Mouse (Mus musculus) MEL (cell line): ENCODE data around the gene Med12l. TPM values are rescaled to one million over a fixed set of nuclear protein-coding genes. Genes with fewer than 3 reads are reported as not detected.

Experiments used
- DNase-seq: peaks from one replicate; pipeline ENCODE4 v3.0.0; 2011; ENCODE audit warnings: low read depth, low spot score
- H3K27ac ChIP-seq: 2 replicates; pipeline ENCODE4 v1.5.1; 2012; ENCODE audit warnings: low read depth, mild to moderate bottlenecking, control low read depth, low read length, moderate library complexity; ENCODE audit not compliant: control insufficient read depth
- H3K27me3 ChIP-seq, 2 experiments: fragments of 150-350 bp in 1 of 2; sonication (generic) in 1 of 2; 2 replicates each; pipeline ENCODE4 v1.6.1; 2012; ENCODE audit warnings: low read length in 2 of 2, mild to moderate bottlenecking in 2 of 2, improper control_type of control experiment in 1 of 2, moderate library complexity in 1 of 2; ENCODE audit not compliant: insufficient read depth in 2 of 2, control insufficient read depth in 1 of 2
- H3K36me3 ChIP-seq, 2 experiments: 2 replicates each; pipeline ENCODE4 v1.6.1; 2012 to 2014; ENCODE audit warnings: low read length in 2 of 2, improper control_type of control experiment in 1 of 2, inconsistent platforms in 1 of 2, mild to moderate bottlenecking in 1 of 2; ENCODE audit not compliant: insufficient read depth in 2 of 2, control insufficient read depth in 1 of 2
- H3K4me1 ChIP-seq, 2 experiments: fragments of 150-350 bp in 1 of 2; sonication (generic) in 1 of 2; 2 replicates each; pipeline ENCODE4 v1.6.1; 2012; ENCODE audit warnings: low read length in 2 of 2, improper control_type of control experiment in 1 of 2, mild to moderate bottlenecking in 1 of 2; ENCODE audit not compliant: insufficient read depth in 2 of 2, control insufficient read depth in 1 of 2
- H3K4me3 ChIP-seq, 2 experiments: fragments of 150-350 bp in 1 of 2; sonication (generic) in 1 of 2; 2 replicates each; pipeline ENCODE4 v1.5.1; 2012; ENCODE audit warnings: low read depth in 2 of 2, low read length in 2 of 2, mild to moderate bottlenecking in 2 of 2, moderate library complexity in 2 of 2, control low read depth in 1 of 2, improper control_type of control experiment in 1 of 2; ENCODE audit not compliant: control insufficient read depth in 1 of 2, insufficient read depth in 1 of 2
- H3K79me2 ChIP-seq: 2 replicates; pipeline ENCODE4 v1.6.1; 2012; ENCODE audit warnings: mild to moderate bottlenecking, low read length, moderate library complexity; ENCODE audit not compliant: control insufficient read depth, poor library complexity, insufficient read depth
- H3K9ac ChIP-seq: 2 replicates; pipeline ENCODE4 v1.6.1; 2012; ENCODE audit warnings: low read depth, mild to moderate bottlenecking, control low read depth, low read length, moderate library complexity; ENCODE audit not compliant: control insufficient read depth, poor library complexity, severe bottlenecking
- H3K9me3 ChIP-seq: fragments of 150-350 bp; sonication (generic); replicated peaks from 2 replicates; pipeline ENCODE4 v1.6.1; 2012; ENCODE audit warnings: mild to moderate bottlenecking, low read length, improper control_type of control experiment, moderate library complexity; ENCODE audit not compliant: insufficient read depth
- CHD1 ChIP-seq: IDR thresholded peaks from 2 replicates; pipeline ENCODE4 v1.6.1; 2012; ENCODE audit warnings: low read depth, mild to moderate bottlenecking, inconsistent platforms, low read length, improper control_type of control experiment
- CHD2 ChIP-seq: IDR thresholded peaks from 2 replicates; pipeline ENCODE4 v1.6.1; 2011; ENCODE audit warnings: low read length, improper control_type of control experiment
- CTCF ChIP-seq, 3 experiments: IDR thresholded peaks in 2 of 3; conservative IDR thresholded peaks in 1 of 3; 2 replicates each; pipeline ENCODE4 v1.5.1; 2011 to 2012; ENCODE audit warnings: low read length in 3 of 3, low read depth in 2 of 3, mild to moderate bottlenecking in 2 of 3, improper control_type of control experiment in 1 of 3, inconsistent platforms in 1 of 3, mixed read lengths in 1 of 3, moderate library complexity in 1 of 3; ENCODE audit not compliant: control insufficient read depth in 1 of 3, insufficient read depth in 1 of 3, poor library complexity in 1 of 3, severe bottlenecking in 1 of 3
- ELF1 ChIP-seq: IDR thresholded peaks from 2 replicates; pipeline ENCODE4 v1.6.1; 2014; ENCODE audit warnings: low read depth, mild to moderate bottlenecking, inconsistent platforms, low read length, improper control_type of control experiment, moderate library complexity
- EP300 ChIP-seq, 2 experiments: IDR thresholded peaks; 2 replicates each; pipeline ENCODE4 v1.6.1; 2011; ENCODE audit warnings: improper control_type of control experiment in 2 of 2, low read length in 2 of 2, low read depth in 1 of 2, mild to moderate bottlenecking in 1 of 2
- JUND ChIP-seq: IDR thresholded peaks from 2 replicates; pipeline ENCODE4 v1.6.1; 2011; ENCODE audit warnings: low read depth, mild to moderate bottlenecking, improper control_type of control experiment, low read length
- MAFK ChIP-seq: IDR thresholded peaks from 2 replicates; pipeline ENCODE4 v1.6.1; 2011; ENCODE audit warnings: low read depth, mild to moderate bottlenecking, low read length, improper control_type of control experiment, borderline replicate concordance
- MAX ChIP-seq: IDR thresholded peaks from 2 replicates; pipeline ENCODE4 v1.6.1; 2011; ENCODE audit warnings: low read length, improper control_type of control experiment
- MEF2A ChIP-seq: IDR thresholded peaks from 2 replicates; pipeline ENCODE4 v1.6.1; 2014; ENCODE audit warnings: low read depth, mild to moderate bottlenecking, inconsistent platforms, low read length, improper control_type of control experiment; ENCODE audit not compliant: poor library complexity, insufficient replicate concordance, severe bottlenecking; ENCODE audit errors: extremely low read depth
- MYB ChIP-seq: IDR thresholded peaks from 2 replicates; pipeline ENCODE4 v1.6.1; 2011; ENCODE audit warnings: mild to moderate bottlenecking, low read depth, low read length, improper control_type of control experiment
- POLR2A ChIP-seq, 2 experiments: IDR thresholded peaks; 2 replicates each; pipeline ENCODE4 v1.6.1; 2011 to 2012; ENCODE audit warnings: low read length in 2 of 2, mild to moderate bottlenecking in 2 of 2, control low read depth in 1 of 2, improper control_type of control experiment in 1 of 2, low read depth in 1 of 2, moderate library complexity in 1 of 2; ENCODE audit not compliant: control insufficient read depth in 1 of 2, insufficient read depth in 1 of 2, poor library complexity in 1 of 2
- POLR2AphosphoS2 ChIP-seq: IDR thresholded peaks from 2 replicates; pipeline ENCODE4 v1.6.1; 2011; ENCODE audit warnings: low read length, improper control_type of control experiment
- RCOR1 ChIP-seq: IDR thresholded peaks from 2 replicates; pipeline ENCODE4 v1.6.1; 2012; ENCODE audit warnings: low read depth, mild to moderate bottlenecking, inconsistent platforms, low read length, improper control_type of control experiment
- SIN3A ChIP-seq: IDR thresholded peaks from 2 replicates; pipeline ENCODE4 v1.6.1; 2012; ENCODE audit warnings: low read length, improper control_type of control experiment, inconsistent platforms
- SMC3 ChIP-seq: IDR thresholded peaks from 2 replicates; pipeline ENCODE4 v1.6.1; 2011; ENCODE audit warnings: low read depth, low read length, improper control_type of control experiment
- TAL1 ChIP-seq: IDR thresholded peaks from 2 replicates; pipeline ENCODE4 v1.6.1; 2012; ENCODE audit warnings: mild to moderate bottlenecking, inconsistent platforms, low read length, moderate library complexity, mixed read lengths
- USF2 ChIP-seq, 2 experiments: IDR thresholded peaks; 2 replicates each; pipeline ENCODE4 v1.6.1; 2011 to 2012; ENCODE audit warnings: improper control_type of control experiment in 2 of 2, low read length in 2 of 2, borderline replicate concordance in 1 of 2, inconsistent platforms in 1 of 2, low read depth in 1 of 2, mild to moderate bottlenecking in 1 of 2; ENCODE audit not compliant: insufficient read depth in 1 of 2
- polyA plus RNA-seq, 2 experiments: library from polyadenylated mRNA; stranded (reverse) in 1 of 2; unstranded in 1 of 2; fragments of >175 nt in 1 of 2; fragments of >200 nt in 1 of 2; gene quantifications; 2 replicates each; pipeline versions ENCODE4 v1.2.1 to v1.2.4; 2012; ENCODE audit warnings: low replicate concordance in 2 of 2, low read depth in 1 of 2; ENCODE audit not compliant: insufficient read length in 2 of 2, insufficient read depth in 1 of 2, missing spikeins in 1 of 2
- total RNA-seq: library from RNA; depleted of rRNA; stranded (reverse); fragments of 300-350 nt; gene quantifications from 2 replicates; pipeline ENCODE4 v1.2.3, GENCODE M21; 2012

Med12l gene
- total and polyA plus RNA-seq, 3 experiments: 0.03 TPM; not detected in 2

GRCm38 (mm10) chr3:59351768-59352167 is 346.1 kb downstream of the Med12l start (continued):
- TF ChIP-seq EP300 (IDR thresholded peaks at IDR 0.05; ENCODE audit: low read depth in 1 of 2, low read length in 2 of 2): no peak
- TF ChIP-seq, all 39 proteins: peak for 0

- no peak for DNase-seq
- Histone ChIP-seq H3K27me3 (no peaks in the 10 kb centered on the region), H3K9me3 (no peaks in the 10 kb centered on the region), H3K36me3 (no peaks in the 10 kb centered on the region), H3K79me2 (no peaks in the 10 kb centered on the region), H3K9ac (no peak overlapping the region), H3K4me3 (no peak overlapping the region), H3K4me1 (no peaks in the 10 kb centered on the region), H3K27ac (no peak overlapping the region)
- no peak for TF ChIP-seq RCOR1
These were observed 348.5 kb downstream of the Med12l start for GRCm38 (mm10) chr3:59354156-59354555.

GRCm38 (mm10) chr3:59360102-59360501 is 354.5 kb downstream of the Med12l start:
- no peaks in the 10 kb centered on the region for H3K4me1 ChIP-seq
- H3K27me3 ChIP-seq: no peaks in the 10 kb centered on the region
- no peak overlapping the region for H3K9ac ChIP-seq
- H3K9me3 ChIP-seq: no peaks in the 10 kb centered on the region
- no peak overlapping the region for H3K4me3 ChIP-seq
- no peaks in the 10 kb centered on the region for H3K36me3 ChIP-seq
- TF ChIP-seq SIN3A (no peak), POLR2AphosphoS2 (no peak), POLR2A (IDR thresholded peaks at IDR 0.05; ENCODE audit: control insufficient read depth in 1 of 2, insufficient read depth in 1 of 2, low read depth in 1 of 2, low read length in 2 of 2, poor library complexity in 1 of 2) (no peak), TAL1 (no peak), SMC3 (no peak), MEF2A (no peak), ELF1 (no peak), CTCF (IDR thresholded peaks at IDR 0.05 in 2 of 3, conservative IDR thresholded peaks at IDR 0.05 in 1 of 3; ENCODE audit: control insufficient read depth in 1 of 3, insufficient read depth in 1 of 3, low read depth in 2 of 3, low read length in 3 of 3, poor library complexity in 1 of 3, severe bottlenecking in 1 of 3) (no peak), USF2 (IDR thresholded peaks at IDR 0.05; ENCODE audit: borderline replicate concordance in 1 of 2, insufficient read depth in 1 of 2, low read depth in 1 of 2, low read length in 2 of 2) (no peak), CHD1 (no peak), CHD2 (no peak), JUND (no peak), MAX (no peak), MYB (no peak), MAFK (no peak)
- TF ChIP-seq, all 39 proteins: peak for 0
- Histone ChIP-seq H3K27ac (no peak overlapping the region), H3K79me2 (no peaks in the 10 kb centered on the region)
- DNase-seq: no peak
